Mouse (Mus musculus): ENCODE measurements around the gene Stat5b.

The Stat5b gene

DNA sequence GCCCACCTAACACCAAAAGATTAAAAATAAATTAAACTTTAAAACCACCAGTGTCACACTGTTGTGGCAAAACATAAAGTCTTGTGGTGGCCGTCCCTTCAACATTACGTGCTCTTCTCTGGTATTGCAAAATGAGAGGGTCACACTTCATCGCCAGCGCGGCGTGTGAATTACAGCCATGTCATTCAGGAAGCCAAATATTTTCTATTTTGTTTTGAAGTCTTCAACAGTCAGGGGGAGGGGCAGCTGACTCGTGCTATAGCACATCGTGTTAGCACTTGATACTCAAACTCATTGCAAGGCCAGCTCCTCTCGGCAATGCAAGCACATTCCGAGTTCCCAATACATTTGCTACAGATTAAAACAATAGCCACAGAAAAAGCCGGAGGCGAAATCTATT, 9.7 kb downstream of the Stat5b start:
- DNase-seq (ENCODE audit: low read depth, low spot score) = peak; percentile 87

DNA sequence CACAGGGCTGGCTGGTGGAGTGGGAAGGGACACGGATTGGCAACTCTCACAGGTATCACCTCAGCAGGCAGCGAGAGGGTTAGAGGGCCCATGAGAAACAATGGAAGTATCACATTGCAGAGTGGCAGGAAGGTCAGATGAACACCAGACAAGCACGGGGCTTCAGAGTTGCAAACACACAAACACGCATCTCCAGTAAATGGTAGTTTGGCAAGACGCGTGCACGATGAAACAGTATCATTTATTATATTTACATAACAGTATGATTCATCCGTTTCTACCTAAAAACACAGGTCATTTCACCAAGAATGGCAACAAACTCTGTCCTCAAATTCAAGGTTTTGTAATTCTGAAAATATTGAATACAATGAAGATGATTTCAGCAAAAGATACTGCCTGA, 11.0 kb downstream of the Stat5b start:
- peak; percentile 62 for DNase-seq (ENCODE audit: low read depth, low spot score)

DNA sequence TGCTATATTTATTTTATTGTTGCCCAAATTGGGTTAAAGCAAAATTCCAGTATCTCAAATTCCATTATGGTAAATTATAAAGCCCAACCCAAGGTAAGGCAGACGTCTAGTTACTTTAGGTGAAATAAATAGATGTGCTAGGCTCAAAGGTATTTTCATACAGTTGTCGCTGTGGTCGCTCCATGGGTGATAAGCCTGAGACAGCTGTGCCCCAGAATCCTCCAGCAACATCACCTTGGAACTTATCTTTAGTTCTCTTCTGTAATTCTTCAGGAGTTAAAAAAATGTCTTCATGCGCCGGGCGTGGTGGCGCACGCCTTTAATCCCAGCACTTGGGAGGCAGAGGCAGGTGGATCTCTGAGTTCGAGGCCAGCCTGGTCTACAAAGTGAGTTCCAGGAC, 11.6 kb downstream of the Stat5b start:
- no peak for DNase-seq (ENCODE audit: low read depth, low spot score)

DNA sequence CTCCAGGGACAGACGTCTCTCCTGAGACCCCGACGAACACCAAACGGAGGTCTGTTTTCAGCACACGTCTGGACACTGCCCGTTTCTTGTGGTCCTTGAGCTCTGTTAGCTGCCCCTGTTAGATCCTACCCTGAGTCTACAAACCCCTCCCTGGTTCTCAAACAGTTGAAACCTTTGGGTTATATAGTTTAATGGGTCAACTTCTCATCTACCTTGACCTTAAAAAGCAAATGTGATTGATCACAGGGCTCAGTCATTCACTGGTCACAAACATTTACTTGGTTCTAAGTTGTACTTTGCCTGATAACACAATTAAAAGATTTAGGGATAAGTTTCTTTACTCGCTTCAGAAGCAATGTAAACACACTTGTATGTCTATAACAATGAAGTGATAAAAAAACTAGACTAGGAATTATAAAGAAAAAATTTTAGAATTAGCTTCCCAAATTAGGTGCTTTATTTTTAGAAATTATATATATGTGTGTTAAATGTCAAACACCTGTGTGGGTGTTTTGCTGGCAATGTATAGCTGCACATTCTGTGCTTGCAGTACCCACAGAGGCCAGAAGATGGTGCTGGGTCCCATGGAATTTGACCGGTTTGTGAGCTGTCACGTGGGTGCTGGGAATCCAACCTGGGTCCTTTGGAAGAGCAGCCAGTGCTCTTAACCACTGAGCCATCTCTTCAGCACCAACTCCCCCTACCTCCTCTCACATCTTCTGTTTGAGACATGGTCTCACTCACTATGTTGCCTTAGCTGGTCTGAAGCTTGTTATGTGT, 13.4 kb downstream of the Stat5b start:
- DNase-seq (ENCODE audit: low read depth, low spot score) = peak; percentile 41

DNA sequence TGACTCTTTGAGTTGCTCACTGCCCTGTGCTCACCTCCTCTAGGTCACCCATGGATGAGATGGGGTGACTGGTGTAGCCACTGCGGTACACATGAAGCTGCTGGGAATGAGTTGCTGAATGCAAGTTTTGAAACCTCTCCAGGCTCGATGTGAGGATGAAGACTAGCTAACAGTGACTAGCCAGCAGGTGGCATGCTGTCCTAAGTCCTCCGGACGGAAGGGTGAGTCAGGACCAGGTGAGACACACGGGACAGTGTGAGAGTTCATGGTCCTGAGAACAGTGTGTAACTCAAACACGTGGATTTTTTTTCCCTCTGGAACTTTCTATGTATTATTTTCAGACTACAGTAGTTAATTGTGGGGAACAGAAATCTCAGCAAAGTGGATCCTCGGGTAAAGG, 17.1 kb downstream of the Stat5b start:
- peak; percentile 41 for DNase-seq (ENCODE audit: low read depth, low spot score)

DNA sequence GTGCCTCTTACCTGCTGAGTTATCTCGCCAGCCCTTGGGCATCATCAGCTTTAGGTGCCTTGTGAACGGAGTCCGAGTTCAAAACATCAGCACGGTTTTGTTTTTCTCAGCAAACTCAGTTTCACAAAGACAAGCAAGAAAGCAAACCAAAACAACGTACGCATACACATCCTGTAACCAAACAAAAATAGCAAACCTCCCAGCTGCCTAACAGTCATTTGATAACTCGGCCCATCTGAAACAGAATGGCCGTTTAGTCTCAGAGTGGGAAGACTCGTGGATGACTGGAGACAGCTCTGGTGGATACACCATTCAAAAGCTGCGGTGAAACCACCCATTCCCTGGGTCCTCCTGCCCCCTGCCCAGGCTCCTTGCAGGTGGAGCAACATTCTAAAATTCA, 19.1 kb downstream of the Stat5b start:
- peak; percentile 70 for DNase-seq (ENCODE audit: low read depth, low spot score)

DNA sequence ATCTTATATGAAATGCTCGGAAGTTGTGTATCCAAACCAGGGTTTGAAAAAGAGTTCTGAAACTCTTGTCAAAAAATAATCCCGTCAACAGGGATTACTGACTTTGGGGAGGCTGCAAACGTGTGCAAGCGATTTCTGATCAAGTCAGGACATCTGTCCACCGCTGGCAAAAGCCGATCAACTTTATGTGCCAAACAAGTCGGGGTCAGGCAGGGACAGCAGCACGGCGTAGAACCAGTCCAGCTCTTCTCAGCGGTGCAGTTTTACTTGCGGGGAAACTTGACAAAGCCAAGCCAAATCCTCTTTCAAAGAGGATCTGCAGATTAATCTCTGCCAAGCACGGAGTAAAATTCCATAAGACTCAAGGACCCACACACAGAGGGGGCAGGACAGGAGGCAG, 20.8 kb downstream of the Stat5b start:
- no peak for DNase-seq (ENCODE audit: low read depth, low spot score)

DNA sequence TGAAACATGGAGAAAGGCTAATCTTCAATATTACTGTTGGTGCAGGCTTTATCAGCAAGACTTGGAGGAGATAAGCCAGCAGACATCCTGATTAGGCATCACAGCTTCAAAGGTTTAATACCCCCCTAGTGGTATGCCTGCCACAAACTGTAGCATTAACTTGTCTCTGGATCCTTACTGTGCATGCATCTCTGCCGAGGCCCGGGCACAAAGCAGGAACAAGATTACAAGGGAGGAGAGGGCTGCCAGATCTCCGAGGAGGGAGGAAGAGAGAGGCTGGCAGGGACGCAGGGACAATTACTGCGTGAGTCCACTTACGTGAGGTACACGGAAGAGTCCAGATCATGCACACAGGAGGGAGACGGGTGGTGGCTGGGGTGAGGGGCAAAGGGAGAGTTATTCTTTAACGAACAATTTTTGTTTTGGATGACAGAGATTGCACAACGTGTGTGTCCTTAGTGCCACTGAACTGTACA, 21.8 kb downstream of the Stat5b start:
- DNase-seq (ENCODE audit: low read depth, low spot score) = no peak

DNA sequence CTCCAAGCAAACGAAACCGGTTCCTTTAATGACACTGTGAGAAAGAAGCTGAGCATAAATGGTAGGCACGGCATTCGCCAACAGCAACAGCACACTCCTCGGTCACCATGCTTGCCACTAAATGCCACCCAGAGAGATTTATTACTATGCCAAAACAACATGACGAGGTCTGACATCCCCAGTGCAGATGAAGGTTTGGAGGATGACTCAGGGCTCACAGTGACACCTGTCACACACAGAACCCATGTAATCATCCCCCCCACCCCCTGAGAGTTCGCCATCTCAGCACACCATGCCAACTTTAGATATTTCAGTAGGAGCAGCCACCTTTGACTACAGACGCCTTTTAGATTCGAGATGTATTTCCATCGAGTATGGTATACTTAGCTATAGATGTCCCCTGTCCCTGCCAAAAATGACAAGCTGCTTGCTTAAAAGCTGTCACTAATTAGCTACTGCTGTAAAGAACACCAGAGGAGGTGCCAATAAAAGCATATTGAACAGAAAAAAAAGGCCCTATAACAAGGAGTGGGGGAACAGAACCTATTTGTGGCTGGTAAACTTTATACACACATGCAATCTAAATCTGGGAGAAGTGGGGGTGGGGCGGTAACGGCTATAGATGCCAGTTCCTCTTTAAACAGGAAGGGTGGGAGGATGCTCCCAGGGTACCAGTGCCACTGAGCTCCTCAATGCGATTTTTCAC, 24.2 kb downstream of the Stat5b start:
- DNase-seq (ENCODE audit: low read depth, low spot score) = peak; percentile 66

DNA sequence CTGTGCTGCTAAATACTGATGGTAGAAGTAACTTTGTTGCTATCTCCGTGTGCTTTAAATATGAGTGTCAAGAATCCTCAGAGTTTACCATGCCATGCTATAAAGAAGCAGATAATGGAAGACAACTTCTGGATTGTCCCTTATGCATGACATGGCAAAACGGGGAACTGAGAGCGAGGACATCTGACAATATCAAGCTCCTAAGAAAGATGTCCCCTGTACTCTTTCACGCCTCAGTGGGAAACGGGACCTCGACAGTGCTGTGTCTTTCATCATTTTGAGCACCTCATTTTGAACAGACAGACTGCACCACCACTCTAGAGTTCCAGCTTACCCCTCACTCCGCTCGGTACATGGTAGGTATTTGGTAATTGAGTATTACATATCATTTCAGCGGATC, 25.1 kb downstream of the Stat5b start:
- DNase-seq (ENCODE audit: low read depth, low spot score) = peak; percentile 79

DNA sequence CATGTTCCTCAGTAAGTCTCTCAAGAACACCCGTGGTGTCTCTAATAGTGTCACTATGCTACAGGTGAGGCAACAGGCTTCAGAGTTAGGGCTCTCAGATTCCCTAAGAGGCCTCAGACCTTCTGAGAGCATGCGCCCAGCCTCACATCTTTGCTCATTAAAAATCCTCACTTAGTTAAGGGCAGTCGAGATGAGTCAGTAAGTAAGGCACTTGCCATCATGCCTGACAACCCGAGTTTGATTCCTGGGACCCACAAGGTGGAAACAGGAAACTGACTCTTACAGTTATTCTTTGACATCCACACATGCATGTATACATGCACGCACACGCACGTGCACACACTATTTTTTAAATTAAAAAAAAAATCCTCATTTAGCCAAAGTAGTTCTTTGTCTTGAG, 26.0 kb downstream of the Stat5b start:
- DNase-seq (ENCODE audit: low read depth, low spot score) = no peak

DNA sequence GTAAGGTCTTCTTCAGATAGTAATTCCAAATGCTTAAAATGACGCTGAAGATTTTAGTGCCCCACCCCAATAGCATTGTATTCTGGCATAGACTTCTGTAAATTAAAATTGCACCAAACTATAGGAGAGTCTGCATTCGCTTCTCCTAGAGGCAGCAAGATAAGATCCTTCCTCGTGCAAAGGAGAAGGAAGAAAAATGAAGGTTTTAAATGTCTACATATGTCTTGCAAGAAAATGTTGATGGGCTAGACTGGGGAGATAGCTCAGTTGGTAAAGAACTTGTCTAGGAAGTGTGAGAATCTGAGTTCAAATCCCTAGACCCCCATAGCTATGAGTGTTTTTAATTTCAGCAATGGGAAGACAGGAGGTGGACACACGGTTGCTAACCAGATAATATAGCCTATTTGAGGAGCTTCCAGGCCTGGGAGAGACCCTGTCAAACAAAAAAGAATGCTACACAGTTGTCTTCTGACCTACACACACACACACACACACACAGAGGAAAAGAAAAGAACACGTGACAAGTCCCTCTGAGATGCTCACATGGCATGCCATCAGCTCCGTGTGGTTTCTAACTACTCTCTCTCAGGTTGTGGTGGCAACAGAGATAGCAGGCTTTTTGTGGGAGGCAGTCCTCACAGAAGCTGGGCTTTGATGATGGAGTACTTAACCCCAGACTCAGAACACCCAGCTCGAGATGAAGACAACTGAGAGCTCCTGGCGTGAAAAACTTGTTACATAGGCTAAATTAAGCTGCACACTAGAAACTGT, 26.8 kb downstream of the Stat5b start:
- DNase-seq (ENCODE audit: low read depth, low spot score) = no peak

DNA sequence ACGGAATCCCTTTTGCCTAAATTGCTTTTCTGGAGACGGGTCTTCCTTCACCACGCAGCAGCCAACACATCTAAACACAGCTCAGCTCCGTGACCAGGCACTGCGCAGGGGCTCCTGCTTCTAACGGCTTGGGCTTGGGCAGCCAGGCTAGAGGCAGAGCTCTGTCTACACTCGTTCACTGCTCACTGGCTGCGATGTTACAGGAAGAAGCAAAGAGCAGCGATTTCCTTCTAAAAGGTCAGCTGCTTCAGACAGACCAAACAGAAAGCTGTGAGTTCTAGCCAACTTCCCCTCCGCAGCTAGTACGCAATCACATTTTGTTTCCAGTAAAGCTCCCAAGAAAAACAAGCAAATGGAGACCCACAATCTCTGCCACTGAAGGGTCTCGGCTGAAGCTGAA, 28.2 kb downstream of the Stat5b start:
- DNase-seq (ENCODE audit: low read depth, low spot score) = no peak

DNA sequence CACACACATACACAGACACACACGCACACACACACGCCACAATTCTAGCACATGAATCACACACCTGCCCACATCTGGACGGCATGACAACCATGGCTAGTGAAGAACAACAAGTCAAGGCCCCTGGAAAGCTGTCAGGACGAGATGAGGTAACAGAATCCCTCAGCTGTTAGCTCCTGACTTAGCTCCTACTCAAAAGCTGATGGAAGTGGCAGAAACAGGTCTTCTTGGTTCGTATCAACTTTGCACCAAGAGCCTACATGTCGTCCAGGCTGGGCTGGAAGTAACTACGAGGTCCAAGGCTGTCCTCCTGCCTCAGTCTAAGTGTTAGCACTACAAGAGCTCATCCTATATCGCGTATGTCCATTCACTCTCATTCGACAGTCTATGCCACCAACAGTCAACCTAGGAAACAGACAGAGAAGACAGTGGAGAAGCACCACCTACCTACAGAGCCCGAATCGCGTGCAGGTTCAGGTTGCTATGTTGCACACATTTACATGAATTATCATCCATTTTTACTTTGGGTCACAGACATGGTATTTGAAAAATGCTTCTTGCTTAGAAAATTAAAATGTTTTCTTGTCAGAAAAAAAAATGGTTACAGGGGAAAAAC, 28.8 kb downstream of the Stat5b start:
- no peak for DNase-seq (ENCODE audit: low read depth, low spot score)

DNA sequence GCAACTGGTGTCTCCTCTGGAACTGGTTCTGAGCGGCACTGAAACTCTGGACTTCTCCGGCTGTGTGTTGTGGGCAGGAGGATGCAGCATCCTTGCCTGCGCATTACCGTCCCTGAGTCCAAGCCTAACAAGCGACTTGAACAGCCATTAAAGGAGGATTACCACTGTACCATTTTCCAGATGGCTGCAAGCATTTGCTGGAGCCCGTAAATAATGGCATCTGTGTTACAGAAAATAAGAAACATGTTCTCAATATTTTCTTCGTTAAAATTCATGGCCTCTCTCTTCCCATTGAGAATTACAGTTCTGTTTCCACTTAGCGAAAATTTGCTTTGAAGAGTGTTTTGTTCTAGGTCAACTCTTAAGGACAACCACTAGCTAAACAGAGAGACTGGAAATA, 30.5 kb downstream of the Stat5b start:
- no peak for DNase-seq (ENCODE audit: low read depth, low spot score)

DNA sequence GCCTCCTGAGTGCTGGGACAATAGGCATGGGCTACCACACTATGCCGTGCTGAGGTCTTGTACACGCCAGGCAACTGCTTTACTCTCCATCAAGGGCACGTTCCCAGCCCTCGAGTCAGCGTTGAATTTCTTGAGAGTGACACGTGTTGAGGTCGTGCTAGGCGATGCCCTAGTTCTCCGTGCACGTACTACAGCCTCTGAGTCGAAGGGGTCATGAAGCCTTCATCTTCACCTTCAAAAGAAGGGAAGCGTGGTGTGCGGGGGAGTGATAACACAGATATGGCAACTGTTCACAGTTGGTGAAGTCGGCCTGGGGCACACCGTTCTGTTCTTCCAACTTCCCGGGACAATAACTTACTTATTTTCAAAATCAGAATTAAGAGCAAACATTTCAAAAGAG, 30.9 kb downstream of the Stat5b start:
- DNase-seq (ENCODE audit: low read depth, low spot score) = no peak

DNA sequence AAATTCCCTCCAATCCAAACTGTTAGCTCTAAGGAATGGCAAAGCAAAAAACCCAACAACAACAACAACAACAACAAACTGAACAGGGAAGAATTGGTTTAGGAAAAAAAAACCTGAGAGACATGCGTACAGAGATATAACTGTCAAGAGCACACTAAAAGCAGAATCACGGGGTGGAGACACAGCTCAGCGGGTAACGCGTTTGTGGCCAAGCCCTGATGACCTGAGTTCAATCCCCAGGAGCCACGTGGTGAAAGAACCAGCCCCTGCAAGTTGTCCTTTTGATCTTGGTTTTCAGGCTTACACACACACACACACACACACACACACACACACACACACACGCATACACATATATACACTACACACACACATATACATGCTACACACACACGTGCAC, 31.5 kb downstream of the Stat5b start:
- no peak for DNase-seq (ENCODE audit: low read depth, low spot score)

DNA sequence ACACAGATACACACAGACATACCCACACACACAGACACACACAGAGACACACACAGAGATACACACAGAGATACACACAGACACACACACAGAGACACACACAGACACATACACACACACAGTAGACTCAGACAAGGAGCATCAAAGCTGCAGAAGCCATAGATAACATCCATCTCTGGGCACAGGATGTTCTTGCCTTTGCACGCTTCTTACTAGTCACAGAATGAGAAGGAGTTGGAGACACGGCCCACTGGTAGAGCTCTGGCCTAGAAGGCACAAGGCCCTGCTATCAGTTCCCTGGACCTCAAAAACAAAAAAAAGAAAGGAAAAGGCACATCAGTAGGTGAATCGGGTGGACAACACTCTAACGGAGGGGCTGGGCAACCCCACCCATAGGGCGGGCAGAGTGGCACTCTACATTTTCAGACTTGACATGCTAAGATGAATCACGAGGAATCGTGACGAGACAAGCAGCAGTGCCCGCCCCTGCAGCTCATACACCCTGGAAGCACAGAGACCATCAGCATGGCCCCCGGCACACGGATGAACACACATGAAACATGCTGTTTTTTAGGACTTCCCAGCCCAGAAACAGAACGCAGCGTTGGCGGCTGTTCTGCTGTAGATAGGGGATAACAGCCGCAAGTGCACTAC, 32.0 kb downstream of the Stat5b start:
- DNase-seq (ENCODE audit: low read depth, low spot score) = no peak

DNA sequence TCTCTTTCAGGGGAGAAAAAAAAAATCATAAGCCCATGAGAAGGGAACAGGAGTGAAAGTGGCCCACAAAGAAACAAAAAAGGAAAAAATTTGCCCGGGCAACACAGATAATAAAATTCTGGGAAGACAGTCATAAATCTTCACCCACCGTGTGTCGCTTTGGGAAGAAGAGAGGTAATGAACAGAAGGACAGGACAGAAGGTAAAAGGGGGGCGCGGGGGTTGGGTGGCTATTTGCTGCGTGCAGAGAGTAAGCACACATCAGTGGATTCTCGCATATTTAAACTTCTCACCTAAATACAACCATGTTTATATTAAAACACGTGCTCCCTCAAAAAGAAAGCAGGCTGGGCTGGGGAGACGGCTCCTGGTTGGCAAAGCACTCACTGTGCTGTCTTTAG, 33.2 kb downstream of the Stat5b start:
- no peak for DNase-seq (ENCODE audit: low read depth, low spot score)

DNA sequence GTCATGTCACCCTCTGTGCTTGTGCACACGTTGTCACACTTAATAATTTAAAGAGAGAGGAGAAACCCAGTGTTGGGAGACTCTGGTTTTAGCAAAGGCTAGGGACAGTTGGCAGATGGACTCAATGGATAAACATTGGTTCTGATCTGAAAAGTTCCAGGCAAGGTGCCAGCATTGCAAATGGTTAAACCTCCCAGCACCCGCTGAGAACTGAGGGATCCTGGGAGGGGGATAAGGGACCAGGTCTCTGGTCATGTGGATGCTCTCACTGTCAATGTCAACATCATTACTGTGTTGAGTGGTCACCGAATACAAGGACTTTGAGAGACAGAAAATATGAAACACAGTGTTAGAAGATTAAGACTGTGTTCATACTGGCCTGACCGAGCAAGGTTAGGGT, 33.7 kb downstream of the Stat5b start:
- DNase-seq (ENCODE audit: low read depth, low spot score) = no peak

DNA sequence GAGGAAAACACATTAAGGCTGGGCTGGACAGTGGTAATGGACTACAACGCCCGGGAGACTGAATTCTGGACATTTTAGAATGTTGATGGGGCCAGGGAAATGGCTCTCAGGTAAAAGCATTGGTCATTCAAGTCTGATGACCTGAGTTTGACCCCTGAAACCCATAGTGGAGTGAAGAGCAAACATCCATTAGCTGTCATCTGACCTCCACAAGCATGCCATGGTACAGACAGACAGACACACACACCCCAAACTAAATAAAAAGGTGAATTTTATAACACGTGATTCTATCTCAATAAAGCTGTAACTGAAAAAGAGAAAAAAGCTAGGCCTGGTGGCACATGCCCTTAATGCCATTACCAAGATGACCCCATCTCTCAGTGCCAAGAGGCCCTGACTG, 34.2 kb downstream of the Stat5b start:
- no peak for DNase-seq (ENCODE audit: low read depth, low spot score)

DNA sequence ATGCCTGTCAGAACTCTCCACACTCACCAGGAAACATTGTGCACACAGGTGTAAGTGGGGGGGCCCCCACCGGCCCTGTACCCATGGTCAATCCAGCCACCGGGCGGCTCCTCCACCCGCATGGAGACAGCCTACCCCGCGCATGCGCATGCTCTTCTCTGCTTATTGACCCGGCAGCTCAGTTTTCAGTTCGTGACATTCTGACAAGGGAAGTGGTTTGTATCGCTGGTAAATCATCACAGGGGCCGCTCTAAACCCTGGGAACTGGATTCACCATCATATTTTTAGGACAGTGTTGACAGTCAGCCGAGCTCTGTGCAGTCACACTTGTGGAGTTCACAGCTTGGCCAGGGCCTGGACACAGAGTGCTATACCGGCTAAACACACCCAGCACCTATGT, 36.0 kb downstream of the Stat5b start:
- DNase-seq (ENCODE audit: low read depth, low spot score) = no peak
